Mouse (Mus musculus): ENCODE results near the gene Calhm5.

Calhm5 gene

DNA sequence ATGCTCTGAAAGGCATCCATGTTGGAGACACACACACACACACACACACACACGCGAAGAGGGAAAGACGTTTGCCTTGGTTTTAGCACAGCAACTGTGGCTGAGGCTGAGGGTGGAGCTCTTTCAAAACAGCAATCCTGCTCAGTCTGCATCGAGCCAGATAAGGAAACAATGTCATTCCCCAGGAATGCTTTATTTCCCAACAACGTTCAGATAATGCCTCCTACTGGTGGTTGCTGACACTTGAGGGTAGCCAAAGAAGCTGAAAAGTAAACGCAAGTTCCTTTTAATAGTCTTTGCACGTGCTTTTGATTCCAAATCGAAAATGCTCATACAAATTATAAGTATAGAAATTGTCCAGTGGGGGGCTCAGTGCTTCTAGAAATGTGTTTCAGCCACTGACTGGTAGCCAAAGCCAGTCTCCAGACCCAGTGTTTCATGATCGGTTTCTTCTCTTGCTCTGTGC is at the start of gene Calhm5:
Gene Calhm5 (minus strand): TSS at position 102 of the 466 bp plus-strand sequence.
- no peak for DNase-seq (ENCODE audit: extremely low spot score, low read depth, low spot score)

DNA sequence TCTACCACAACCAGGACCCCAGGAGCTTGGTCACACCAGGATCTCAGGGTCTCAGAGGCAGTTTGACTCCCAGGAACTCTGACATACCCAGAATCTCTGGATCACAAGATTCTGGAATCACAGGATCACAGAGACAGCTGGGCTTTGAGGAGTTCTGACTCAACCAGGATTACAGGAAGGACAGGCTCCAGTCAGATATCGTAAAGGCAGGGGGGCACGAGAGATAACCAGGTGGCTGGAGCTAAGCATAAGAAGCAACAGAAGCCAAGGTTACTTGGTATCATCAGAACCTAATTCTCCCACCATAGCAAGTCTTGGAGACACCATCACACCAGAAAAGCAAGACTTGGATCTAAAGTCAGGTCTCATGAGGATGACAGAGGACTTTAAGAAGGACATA is 45.4 kb upstream of the Calhm5 start:
- no peak for DNase-seq (ENCODE audit: extremely low spot score, low read depth, low spot score)

DNA sequence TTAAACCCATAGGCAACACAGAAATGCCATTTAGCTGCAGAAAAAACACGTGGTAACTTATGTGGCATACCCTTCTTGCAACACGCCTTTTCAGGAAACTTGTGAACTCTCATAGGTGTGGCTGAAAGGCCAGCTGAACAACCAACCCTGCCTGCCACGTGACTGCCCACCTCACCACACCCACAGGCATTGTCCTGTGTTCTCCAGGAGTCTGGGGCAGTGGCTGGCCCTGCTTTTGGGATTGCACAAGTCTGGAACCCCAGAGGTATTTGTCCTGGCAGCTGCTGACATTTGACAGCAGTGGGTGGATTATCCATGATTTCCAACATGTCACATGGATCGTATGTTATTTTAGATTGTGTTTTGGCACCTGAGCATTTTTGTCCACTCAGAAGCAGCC is 43.4 kb upstream of the Calhm5 start:
- DNase-seq (ENCODE audit: extremely low spot score, low read depth, low spot score), result no peak

DNA sequence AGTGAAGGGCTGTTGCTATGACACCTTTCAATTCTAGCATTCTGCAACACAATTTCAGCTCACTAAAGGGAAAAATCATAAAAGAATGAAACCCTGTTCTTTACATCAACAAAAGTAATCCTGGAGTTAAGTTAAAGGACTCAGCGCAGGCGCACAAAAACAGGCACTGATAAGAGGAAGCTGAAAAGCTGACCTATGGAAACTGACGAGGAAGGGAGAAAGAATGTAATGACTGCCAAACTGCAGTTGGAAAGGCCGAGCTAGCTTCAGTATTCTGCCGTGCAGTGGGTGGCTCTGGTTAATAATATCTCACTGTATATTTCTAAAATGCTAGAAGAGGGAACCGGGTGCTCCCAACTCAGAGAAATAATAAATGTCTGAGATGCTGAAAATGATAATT is 41.7 kb upstream of the Calhm5 start:
- DNase-seq (ENCODE audit: extremely low spot score, low read depth, low spot score), result no peak

DNA sequence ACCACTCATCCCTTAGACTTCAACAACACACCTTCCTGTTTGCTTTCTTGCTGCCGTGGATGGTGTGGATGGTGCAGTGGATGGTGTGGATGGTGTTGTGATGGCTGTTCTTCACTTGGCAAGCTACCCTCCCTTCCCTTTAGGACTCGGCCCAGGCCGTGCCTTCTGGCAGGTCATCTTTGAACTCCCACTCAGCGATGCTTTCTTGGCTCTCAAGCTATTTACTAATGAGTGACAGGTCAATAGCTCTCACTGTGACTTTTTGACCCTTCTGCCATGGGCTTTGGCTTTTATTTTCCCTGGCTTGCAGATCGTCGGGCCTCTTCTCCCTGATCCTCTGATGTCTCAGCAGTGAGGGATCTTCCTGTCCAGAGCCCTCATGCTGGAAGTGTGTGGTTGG is 40.1 kb upstream of the Calhm5 start:
- DNase-seq (ENCODE audit: extremely low spot score, low read depth, low spot score), result no peak

DNA sequence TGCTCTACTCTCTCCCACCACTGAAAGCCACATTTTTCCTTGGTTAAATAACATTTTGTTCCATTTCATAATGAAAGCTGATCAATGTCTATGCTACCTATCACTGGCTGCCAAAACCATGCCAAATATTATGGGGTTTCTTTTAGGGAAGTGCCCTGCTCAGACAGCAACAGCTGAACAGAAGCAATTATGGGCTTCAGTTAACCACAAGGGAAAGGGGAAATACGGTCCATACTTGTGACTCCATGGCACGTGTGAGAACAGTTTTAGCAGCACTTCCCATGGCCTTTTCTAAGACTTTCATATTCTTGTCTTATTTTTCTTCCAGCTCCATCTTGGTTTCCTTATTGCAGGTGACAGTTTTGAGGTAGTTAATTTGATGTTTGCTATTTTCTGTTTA is 35.0 kb upstream of the Calhm5 start:
- DNase-seq (ENCODE audit: extremely low spot score, low read depth, low spot score), result no peak

DNA sequence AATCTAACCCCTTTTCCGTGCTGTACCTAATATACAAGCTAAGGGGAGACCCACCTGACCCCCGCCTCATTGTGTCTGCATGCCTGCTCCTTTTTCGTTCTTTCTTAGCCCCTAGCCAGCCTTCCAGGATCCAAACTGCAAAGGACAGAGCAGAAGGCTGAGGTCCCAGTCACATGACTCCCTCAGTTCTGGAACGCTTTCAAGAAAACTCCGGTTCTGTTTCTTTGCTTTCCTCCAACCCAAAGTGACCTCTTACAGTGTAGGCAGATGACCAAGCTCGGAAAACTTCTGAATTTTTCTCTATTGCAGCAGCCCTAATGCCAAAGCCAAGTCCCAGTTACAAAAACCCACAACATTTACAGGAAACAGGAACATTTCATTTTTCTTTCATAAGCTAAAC is 32.1 kb upstream of the Calhm5 start:
- DNase-seq (ENCODE audit: extremely low spot score, low read depth, low spot score), result no peak

DNA sequence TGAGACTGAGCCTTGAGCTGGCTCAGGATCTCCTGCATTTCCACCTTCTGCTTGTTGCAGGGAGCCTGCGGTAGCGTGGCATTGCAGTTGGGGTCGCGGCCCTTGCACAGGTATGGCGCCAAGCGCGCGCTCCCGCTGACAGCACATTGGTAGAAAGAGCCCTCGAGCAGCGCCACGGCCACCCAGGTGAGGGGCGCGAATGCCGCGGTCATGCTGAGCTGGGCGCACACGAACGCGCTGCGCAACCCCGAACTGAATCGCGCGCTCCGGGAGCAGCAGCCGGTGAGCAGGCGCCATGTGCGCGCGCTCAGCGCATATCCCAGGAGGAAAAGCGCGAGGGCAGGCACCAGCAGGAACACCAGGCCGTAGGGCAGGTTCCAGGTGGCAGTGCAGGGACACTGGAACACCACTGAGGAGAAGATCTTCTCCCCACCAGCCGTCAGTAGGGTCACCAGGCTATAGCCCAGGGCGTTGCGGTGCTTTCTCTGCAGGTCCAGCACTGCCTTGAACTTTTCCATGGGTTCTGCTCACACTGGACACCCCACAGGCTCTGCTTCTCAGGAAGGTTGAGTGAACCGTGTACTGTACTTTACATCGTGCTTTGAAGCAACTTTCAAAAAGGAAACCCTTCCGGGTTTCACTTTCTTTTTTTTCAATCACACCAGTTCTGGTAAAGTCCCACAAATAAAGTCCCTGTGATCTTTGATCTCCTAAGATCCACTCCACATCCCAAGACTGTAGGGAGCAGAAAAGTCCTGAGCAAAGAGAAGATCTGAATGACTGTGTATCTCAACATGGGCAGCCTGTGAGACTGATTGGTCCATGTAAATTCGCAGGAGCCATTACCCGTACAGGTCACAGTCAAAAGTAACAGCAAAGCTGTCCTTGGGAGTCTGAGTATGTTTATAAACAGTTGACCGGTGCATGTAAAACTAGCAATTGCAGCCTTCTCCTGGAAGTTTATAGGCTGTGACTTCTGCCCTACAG is 31.4 kb upstream of the Calhm5 start, which contains the start of gene Calhm6:
Gene Calhm6 (minus strand): TSS at position 593 of the 987 bp plus-strand sequence.
- no peak for DNase-seq (ENCODE audit: extremely low spot score, low read depth, low spot score)

DNA sequence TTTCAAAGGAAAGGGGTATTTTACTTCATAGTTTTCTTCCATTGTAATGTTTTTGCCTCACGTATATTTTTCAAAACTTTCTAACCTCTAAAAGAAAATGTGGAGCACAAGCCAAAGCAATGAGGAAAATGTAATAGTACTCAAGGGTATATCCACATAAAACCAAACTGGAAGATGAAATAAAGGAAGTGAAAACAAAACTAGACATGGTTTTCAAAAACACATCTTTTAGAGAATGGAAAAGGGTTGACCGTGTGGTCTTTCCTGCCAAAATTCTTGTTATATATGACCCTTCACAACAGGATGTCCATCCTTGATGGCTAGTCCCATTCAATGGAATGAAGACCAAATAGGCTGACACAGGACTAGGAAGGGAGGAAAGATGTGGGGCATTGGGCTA is 22.1 kb upstream of the Calhm5 start:
- no peak for DNase-seq (ENCODE audit: extremely low spot score, low read depth, low spot score)

DNA sequence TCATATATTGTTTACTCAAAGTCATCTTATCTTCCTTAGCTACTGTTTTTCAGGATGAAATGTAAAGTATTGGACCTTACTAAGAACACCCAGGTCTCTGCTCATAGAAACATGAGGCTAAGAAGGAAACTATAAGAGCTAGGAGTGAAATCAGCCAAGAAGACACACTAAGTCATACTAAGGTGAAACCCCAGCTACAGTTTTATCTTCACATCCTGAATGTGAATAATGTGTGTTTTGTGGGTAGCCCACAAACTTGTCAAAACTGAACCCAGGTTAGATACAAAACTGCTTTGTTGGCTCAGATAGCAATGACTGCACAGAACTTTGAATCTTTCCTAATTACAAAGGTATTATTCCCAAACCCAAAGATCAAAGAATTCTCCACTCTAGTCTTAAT is 21.5 kb upstream of the Calhm5 start:
- DNase-seq (ENCODE audit: extremely low spot score, low read depth, low spot score), result no peak

DNA sequence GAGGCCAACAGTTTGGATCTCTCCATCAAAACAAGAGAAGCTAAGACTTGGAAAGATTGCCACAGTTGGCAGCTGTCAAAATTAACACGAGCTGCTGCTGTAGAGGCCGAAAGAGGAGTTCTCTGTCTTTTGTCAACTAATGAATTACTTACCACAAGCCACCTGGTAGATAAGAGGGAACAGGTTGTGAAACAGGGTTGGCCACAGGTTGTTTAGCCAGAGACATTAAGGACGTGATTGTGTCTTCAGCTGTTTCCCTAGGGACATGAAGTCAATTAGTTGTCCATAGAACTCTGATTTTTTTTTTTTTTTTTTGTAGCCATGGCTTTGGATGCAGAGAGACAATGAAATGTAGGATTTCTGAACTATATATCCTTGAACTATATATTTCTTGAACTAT is 20.8 kb upstream of the Calhm5 start:
- no peak for DNase-seq (ENCODE audit: extremely low spot score, low read depth, low spot score)

DNA sequence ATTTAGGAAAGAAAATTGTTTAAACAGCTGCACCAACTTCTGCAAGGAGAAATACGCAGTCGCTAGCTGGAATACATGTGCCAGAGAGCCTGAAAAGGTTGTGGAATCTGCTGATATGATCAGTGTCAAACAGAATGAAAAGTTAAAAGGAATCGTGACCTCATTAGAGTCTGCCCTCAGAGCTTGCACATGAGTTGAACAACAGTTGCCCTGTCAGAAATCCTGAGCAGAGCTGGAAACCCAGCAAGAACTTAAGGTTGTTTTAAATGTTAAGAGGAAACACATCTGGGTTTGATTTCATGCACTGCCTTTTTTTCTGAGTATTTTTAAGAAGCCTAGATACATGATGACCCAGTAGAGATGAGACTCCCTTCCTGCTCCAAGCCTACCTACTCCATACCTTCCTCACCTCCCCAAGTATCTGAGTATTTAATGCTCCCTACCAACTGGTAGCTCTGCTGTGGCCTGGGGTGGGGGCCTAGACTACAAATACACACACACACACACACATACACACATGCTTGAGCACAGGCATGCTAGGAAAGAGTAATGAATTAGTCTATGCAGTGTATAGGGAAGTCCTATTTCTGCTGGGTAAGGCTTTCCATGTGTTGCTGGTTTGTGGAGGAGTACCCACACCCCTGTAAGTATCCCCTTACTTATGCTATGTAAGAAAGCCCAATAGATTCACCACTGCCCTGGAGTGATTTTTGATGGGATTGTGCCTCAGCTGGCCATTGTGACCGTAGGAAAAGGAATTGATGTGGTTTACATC is 15.8 kb upstream of the Calhm5 start:
- no peak for DNase-seq (ENCODE audit: extremely low spot score, low read depth, low spot score)

DNA sequence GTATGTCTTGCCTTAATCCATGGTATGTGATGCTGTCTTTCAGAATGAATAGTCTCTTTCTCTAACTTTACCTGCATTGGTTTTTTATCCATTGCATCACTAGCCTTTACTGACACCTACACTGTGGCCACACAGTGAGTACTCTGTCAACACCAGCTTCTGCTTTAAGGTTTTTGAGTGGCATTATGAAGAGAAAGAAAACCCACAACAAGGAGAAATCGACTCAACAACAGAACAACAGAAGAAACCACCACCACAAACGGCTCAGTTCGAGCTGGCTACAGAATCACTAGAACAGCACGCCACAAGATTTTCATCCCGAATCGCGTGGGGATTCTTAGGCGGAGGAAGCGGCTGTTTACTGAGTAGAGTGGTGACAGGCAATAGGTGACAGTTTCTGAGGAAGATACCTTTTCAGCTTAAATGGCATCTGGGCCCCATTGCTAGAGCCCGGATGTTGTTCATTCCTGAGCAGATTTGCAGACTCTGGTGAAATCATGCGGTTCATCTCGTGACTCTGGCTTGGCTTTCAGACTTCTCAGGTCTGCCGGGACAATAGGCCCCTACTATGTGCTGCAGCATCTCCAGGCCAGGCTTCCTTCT is 14.6 kb upstream of the Calhm5 start:
- DNase-seq (ENCODE audit: extremely low spot score, low read depth, low spot score), result no peak

DNA sequence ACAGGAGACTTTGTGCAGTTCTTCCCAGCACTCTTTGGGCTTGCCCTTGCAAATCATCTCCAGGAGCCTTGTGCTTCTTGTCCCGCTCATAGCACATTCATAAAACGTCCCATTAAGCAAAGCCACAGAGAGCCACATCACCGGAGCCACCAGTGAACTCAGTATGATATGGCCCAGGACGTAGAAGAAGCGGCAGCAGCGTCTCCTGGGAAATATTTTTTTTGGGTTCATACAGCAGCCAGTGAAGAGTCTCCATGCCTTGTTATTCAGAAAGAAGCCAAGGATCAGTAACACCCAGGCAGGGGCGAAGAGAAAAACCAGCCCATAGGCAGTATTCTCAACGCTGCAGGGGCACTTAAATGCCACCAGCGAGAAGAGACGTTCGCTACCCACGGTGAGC is 355 bp downstream of the Calhm5 start:
- DNase-seq (ENCODE audit: extremely low spot score, low read depth, low spot score), result no peak

DNA sequence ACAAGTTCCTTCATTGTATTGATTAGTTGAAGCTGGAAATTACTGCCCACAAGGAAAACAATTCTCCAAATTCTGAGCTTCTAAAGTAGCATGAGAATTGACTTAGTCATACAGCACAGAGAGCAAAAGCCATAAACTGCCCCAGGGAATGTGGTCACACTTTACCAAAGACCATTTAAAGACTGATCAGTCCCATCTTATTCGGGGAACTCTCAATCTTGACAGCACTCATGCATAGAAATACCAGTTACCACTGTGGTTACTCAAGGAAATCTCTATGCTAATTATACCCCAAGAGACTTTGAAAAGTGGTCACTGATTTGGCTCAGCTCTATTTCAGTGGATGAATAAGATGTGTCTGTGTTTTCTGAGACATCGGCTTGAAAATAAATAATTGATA is 1.2 kb downstream of the Calhm5 start:
- DNase-seq (ENCODE audit: extremely low spot score, low read depth, low spot score), result no peak

DNA sequence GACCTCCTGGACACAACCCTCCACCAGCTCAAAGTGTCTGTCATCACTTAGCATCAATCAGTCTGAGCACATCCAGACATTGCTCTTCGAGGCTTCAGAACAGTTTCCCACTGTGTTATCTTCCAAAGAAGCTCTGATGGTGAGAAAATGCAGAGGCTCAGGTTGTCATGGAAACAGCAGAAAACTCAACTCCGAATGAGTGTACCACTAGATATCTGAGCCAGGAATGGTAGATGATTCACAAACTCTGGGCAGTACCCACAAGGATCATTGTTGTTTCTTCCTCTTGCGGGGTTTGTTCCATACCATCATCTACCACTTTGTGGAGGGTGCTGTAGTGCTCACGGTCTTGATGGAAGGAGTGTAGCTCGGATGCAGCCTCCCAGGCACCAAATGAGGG is 4.4 kb downstream of the Calhm5 start:
- no peak for DNase-seq (ENCODE audit: extremely low spot score, low read depth, low spot score)

DNA sequence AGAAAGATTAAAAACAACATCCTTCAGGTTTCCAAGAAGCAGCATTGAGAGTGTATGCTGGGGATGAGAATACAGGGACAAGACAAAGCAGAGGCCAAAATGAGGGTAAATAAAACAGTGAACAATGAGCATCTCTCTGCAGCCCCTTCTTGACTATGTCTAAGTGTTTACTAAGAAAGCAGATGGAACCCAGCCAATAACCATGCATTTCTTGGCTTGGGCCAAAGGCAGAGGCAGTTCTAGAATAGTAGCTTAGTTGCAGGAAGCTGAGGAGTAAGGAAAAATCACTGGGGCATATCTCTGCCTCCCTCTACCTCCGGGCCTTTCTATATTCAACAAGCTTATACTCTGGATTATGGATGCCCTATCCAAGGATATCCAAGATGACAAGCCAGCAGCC is 5.8 kb downstream of the Calhm5 start:
- DNase-seq (ENCODE audit: extremely low spot score, low read depth, low spot score), result no peak

DNA sequence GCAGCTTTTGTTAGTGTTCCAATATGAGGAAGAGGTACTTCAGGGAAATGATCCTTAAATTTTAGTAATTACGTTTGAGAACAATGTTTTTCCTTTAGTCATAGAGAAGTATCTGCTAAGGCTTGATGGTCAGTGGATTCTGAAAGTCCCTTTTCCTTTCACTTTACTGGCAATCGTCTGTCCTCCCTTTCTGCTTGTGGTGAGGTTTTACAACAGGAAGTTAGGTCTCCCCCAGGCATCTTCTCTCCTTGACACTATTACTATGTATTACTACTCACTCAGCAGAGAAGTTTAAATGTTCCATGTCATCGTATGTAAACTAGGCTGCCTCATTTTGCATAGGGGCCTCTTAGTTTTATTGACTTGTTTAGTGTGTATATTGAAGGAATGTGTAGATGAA is 6.8 kb downstream of the Calhm5 start:
- no peak for DNase-seq (ENCODE audit: extremely low spot score, low read depth, low spot score)

DNA sequence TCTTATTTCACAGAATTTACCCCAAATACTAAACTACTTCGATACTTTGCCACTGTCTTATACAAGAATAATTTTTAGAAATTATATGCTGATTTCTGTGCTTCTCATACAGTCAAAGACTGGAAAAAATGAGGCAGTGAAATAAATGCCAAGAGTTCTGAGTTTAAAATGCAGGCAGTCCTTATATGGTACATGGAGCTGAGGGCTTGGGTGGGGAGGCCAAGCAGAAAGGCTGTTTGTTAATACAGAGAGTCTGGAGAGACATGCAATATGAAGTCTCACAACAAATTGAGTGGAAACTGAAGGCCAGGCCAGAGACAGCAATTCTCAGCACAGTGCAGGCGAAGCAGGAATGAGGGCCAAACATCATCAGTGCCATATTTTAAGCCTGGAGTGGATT is 7.8 kb downstream of the Calhm5 start:
- no peak for DNase-seq (ENCODE audit: extremely low spot score, low read depth, low spot score)

DNA sequence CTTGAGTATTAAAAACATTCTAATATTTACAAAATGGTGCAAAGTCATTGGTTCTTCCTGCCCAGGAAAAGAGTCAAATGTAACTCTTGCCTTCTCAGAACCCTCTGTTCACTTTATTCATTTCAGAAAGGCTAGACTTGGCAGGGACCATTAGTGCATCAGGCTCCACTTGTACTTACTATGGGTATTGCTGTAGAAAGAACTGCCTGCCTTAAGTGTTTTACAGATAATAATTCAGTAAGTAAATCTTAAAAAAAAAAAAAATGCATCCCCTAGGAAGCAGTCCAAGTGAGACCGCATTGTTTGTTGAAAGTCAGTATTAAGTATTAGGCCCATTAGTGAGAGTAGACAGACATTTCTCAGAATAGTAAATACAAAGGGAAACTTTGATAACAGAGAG is 9.8 kb downstream of the Calhm5 start:
- DNase-seq (ENCODE audit: extremely low spot score, low read depth, low spot score), result no peak

DNA sequence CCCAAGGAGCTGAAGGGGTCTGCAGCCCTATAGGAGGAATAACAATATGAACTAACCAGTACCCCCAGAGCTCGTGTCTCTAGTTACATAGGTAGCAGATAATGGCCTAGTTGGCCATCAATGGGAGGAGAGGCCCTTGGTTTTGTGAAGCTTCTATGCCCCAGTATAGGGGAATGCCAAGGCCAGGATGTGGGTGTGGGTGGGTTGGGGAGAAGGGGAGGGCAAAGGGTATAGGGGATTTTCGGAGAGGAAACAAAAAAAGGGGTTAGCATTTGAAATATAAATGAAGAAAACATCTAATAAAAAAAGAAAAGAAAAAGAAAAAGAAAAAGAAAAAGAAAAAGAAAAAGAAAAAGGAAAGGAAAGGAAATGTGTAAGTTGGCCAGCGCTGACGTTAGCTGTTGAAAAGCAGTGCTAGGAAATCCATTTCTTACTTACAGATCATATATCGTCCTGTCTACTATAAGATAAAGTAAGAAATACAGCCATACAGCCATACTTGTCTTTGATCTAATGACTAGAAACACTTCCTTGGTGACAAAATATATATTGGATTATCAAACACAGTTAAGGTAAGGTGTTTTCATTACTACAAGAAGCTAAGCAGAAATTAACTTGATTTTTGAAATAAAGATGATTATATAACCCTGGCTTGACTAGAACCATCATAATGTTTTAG is 21.7 kb downstream of the Calhm5 start:
- DNase-seq (ENCODE audit: extremely low spot score, low read depth, low spot score), result no peak

Measured in hindlimb bud, embryonic 11.5 days (tissue).